Mouse (Mus musculus): ENCODE measurements around the gene Atp8b5. TPM values are rescaled to one million over a fixed set of nuclear protein-coding genes. Genes with fewer than 3 reads are reported as not detected.

The Atp8b5 gene
- polyA plus RNA-seq, 1 experiment from 2014 or later: 0.27 TPM

DNA sequence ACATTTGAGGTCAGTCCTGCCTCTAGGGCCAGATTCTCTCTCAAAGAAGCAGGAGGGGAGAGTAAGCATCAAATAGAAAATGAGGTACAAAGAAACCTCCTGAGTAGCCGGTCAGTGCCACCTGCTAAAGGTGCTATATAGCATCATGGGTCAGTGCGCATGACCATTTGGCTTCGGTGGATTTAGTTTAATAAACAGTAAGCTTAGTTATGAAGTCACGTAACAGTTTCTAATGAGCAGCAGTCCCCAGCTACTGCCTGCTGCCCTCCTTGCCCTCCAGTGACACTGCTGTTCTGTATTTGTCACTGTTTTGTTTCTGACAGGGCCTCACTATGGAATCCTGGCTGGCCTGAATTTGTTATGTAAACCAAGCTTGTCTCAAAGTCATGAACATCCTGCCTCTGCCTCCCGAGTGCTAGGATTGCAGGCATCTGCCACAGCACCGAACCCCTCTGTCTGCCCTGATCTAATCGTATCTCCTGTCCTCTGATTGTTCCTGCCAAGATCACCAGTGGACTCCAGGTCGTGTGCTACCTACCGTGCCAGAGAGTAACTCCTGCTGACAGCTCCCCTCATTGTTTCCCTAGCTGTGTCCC lies 123.0 kb downstream of the Atp8b5 start:
- Histone ChIP-seq H3K27me3 (ENCODE audit: control insufficient read depth, insufficient read depth, low read length) (no peaks in the 10 kb centered on the region), H3K36me3 (ENCODE audit: control insufficient read depth, insufficient read depth, low read length) (no peaks in the 10 kb centered on the region), H3K4me2 (replicated peaks; ENCODE audit: low read depth, low read length) (no peak overlapping the region), H3K27ac (ENCODE audit: low read length) (no peak overlapping the region), H3K4me1 (ENCODE audit: control insufficient read depth, insufficient read depth, low read length) (peaks cover 13% of the 10 kb centered on the region), H3K9ac (replicated peaks; ENCODE audit: low read depth, low read length) (no peak overlapping the region), H3K4me3 (ENCODE audit: low read depth, low read length) (no peak overlapping the region), H3K9me3 (ENCODE audit: control insufficient read depth, low read depth, low read length) (no peaks in the 10 kb centered on the region)
- ATAC-seq (ENCODE audit: insufficient number of reproducible peaks, insufficient read depth, low FRiP score, low read depth): no peak
- WGBS: 61% methylated on average over 9 of the region's 9 CpGs

DNA sequence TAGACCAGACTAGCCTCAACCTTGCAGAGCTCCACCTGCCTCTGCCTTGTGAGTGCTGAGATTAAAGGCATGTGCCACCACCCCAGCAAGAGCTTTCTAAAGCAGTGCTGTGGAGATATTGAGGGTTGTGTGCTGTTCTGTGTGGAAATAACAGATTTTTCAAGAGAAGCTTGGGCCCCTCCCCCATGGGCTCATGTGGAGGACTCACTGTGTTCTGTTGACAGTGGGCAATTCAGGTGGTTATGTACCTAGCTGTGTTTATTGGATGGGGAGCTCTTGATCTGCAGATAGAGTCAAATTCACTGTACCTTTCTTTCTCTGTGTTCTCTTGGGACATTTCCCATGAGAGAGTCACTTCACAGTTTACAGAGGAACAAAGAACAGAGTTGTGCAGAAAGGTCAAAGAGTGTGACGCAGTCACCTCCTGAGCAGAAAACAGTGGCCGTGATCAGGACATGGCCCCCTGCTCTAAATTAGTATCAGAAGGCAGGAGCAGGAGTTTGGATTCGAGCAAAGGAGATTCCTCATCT lies 124.6 kb downstream of the Atp8b5 start:
- H3K27me3 ChIP-seq (ENCODE audit: control insufficient read depth, insufficient read depth, low read length): no peaks in the 10 kb centered on the region
- ATAC-seq (ENCODE audit: insufficient number of reproducible peaks, insufficient read depth, low FRiP score, low read depth): no peak
- no peaks in the 10 kb centered on the region for H3K36me3 ChIP-seq (ENCODE audit: control insufficient read depth, insufficient read depth, low read length)
- peaks cover 14% of the 10 kb centered on the region for H3K4me1 ChIP-seq (ENCODE audit: control insufficient read depth, insufficient read depth, low read length)
- no peak overlapping the region for H3K27ac ChIP-seq (ENCODE audit: low read length)
- no peak overlapping the region for H3K9ac ChIP-seq (replicated peaks; ENCODE audit: low read depth, low read length)
- H3K4me3 ChIP-seq (ENCODE audit: low read depth, low read length): no peak overlapping the region
- 77% methylated on average over 3 of the region's 3 CpGs for WGBS
- no peaks in the 10 kb centered on the region for H3K9me3 ChIP-seq (ENCODE audit: control insufficient read depth, low read depth, low read length)
- H3K4me2 ChIP-seq (replicated peaks; ENCODE audit: low read depth, low read length): no peak overlapping the region

DNA sequence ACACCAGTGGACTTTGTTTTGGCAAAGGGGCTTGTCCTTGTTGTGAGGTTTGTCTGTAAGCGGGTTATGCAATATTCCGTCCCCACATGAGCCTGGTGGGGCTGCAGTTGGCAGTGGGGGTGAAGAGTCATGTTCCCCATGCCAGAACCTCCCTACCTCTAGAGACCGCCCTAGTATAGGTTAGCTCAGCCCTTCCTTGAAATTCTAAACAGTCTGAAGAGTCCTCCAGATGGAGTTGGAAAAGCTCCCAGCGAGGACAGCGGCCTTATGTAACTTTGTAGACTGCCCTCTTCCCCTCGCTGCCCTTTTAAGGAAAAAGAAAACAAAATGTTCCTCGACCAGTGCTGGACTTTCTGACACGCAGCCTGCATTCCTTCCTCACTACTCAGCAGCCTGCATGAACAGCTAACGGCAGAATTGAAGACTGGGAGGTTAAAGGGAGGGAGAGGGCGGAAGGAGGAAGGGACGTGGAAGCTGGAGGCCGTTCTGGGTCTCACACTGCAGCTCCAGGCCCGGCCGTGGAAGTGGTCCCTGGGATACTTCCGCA lies 127.5 kb downstream of the Atp8b5 start:
- no peaks in the 10 kb centered on the region for H3K27me3 ChIP-seq (ENCODE audit: control insufficient read depth, insufficient read depth, low read length)
- peak overlapping the region; percentile 91 for H3K27ac ChIP-seq (ENCODE audit: low read length)
- ATAC-seq (ENCODE audit: insufficient number of reproducible peaks, insufficient read depth, low FRiP score, low read depth): peak; percentile 76
- peak overlapping the region; percentile 13 for H3K4me2 ChIP-seq (replicated peaks; ENCODE audit: low read depth, low read length)
- no peak overlapping the region for H3K4me3 ChIP-seq (ENCODE audit: low read depth, low read length)
- 21% methylated on average over 15 of the region's 15 CpGs for WGBS
- no peaks in the 10 kb centered on the region for H3K36me3 ChIP-seq (ENCODE audit: control insufficient read depth, insufficient read depth, low read length)
- no peak overlapping the region for H3K9ac ChIP-seq (replicated peaks; ENCODE audit: low read depth, low read length)
- peaks cover 24% of the 10 kb centered on the region for H3K4me1 ChIP-seq (ENCODE audit: control insufficient read depth, insufficient read depth, low read length)
- no peaks in the 10 kb centered on the region for H3K9me3 ChIP-seq (ENCODE audit: control insufficient read depth, low read depth, low read length)

DNA sequence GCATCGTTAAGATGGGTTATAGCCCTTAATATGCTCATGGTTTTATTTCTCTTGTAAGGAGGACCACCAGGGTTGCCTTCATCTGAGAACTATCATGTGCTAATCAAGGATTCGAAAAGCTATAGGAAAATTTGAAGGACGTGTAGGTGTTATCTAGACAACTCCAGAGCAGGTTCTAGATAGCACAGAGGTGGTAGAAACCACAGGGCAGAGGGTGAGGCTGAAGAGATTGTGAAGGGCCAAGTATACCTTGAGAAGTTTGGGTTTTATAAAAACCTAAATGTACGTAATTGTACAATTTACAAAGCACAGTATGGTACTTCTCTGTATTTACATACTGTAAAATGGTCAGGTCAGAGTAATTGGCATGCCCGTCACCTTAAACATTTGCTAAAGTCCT lies 128.2 kb downstream of the Atp8b5 start:
- Histone ChIP-seq H3K9me3 (ENCODE audit: control insufficient read depth, low read depth, low read length) (no peaks in the 10 kb centered on the region), H3K4me1 (ENCODE audit: control insufficient read depth, insufficient read depth, low read length) (peaks cover 32% of the 10 kb centered on the region), H3K36me3 (ENCODE audit: control insufficient read depth, insufficient read depth, low read length) (no peaks in the 10 kb centered on the region), H3K9ac (replicated peaks; ENCODE audit: low read depth, low read length) (no peak overlapping the region), H3K27me3 (ENCODE audit: control insufficient read depth, insufficient read depth, low read length) (no peaks in the 10 kb centered on the region), H3K4me3 (ENCODE audit: low read depth, low read length) (no peak overlapping the region), H3K27ac (ENCODE audit: low read length) (peak overlapping the region; percentile 91), H3K4me2 (replicated peaks; ENCODE audit: low read depth, low read length) (no peak overlapping the region)
- 83% methylated on average over 5 of the region's 5 CpGs for WGBS
- ATAC-seq (ENCODE audit: insufficient number of reproducible peaks, insufficient read depth, low FRiP score, low read depth): no peak

DNA sequence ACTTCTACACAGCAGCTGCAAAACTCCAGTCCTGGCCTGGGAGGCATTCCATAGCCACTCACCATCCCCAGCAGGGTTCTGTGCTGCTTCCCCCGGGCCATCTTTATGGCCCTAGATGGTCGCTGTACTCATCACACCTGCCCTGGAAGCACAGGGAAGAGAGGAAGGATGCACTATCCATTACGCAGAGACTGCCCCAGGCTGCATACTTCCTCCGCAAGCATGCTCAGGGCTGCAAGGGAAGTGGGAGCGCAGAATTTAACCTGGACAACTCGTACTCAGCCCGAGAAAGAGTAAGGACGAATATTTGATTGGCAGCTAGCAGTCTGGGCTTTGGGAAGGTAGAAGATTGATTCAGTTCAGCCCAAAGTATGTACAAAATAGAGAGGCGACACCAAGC lies 128.9 kb downstream of the Atp8b5 start:
- H3K27me3 ChIP-seq (ENCODE audit: control insufficient read depth, insufficient read depth, low read length): no peaks in the 10 kb centered on the region
- no peak overlapping the region for H3K27ac ChIP-seq (ENCODE audit: low read length)
- H3K36me3 ChIP-seq (ENCODE audit: control insufficient read depth, insufficient read depth, low read length): no peaks in the 10 kb centered on the region
- peaks cover 37% of the 10 kb centered on the region for H3K4me1 ChIP-seq (ENCODE audit: control insufficient read depth, insufficient read depth, low read length)
- ATAC-seq (ENCODE audit: insufficient number of reproducible peaks, insufficient read depth, low FRiP score, low read depth): no peak
- H3K4me3 ChIP-seq (ENCODE audit: low read depth, low read length): no peak overlapping the region
- no peaks in the 10 kb centered on the region for H3K9me3 ChIP-seq (ENCODE audit: control insufficient read depth, low read depth, low read length)
- no peak overlapping the region for H3K9ac ChIP-seq (replicated peaks; ENCODE audit: low read depth, low read length)
- WGBS: 74% methylated on average over 9 of the region's 9 CpGs
- no peak overlapping the region for H3K4me2 ChIP-seq (replicated peaks; ENCODE audit: low read depth, low read length)

DNA sequence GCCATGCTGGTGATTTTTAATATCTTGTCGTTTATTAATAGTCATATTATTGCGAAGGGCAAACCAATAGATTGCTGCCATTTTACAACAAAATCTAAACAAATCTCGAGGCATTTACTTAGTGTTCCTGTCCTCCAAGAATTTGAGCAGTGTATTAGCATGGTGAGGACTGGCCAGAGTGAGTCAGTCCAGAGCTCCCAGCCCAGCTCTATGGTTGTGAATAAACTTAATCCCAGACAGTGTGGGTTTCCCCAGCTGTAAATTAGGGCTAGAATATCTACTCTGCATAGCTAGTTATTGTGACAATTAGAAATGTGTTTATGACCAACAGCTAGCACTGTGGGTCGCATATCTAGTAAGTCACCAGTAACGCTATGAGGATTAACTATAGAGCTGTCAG lies 129.4 kb downstream of the Atp8b5 start:
- H3K4me3 ChIP-seq (ENCODE audit: low read depth, low read length): no peak overlapping the region
- peaks cover 43% of the 10 kb centered on the region for H3K4me1 ChIP-seq (ENCODE audit: control insufficient read depth, insufficient read depth, low read length)
- no peaks in the 10 kb centered on the region for H3K27me3 ChIP-seq (ENCODE audit: control insufficient read depth, insufficient read depth, low read length)
- ATAC-seq (ENCODE audit: insufficient number of reproducible peaks, insufficient read depth, low FRiP score, low read depth): no peak
- H3K36me3 ChIP-seq (ENCODE audit: control insufficient read depth, insufficient read depth, low read length): no peaks in the 10 kb centered on the region
- no peak overlapping the region for H3K9ac ChIP-seq (replicated peaks; ENCODE audit: low read depth, low read length)
- WGBS: 76% methylated on average over 5 of the region's 5 CpGs
- H3K27ac ChIP-seq (ENCODE audit: low read length): no peak overlapping the region
- no peak overlapping the region for H3K4me2 ChIP-seq (replicated peaks; ENCODE audit: low read depth, low read length)
- H3K9me3 ChIP-seq (ENCODE audit: control insufficient read depth, low read depth, low read length): no peaks in the 10 kb centered on the region

DNA sequence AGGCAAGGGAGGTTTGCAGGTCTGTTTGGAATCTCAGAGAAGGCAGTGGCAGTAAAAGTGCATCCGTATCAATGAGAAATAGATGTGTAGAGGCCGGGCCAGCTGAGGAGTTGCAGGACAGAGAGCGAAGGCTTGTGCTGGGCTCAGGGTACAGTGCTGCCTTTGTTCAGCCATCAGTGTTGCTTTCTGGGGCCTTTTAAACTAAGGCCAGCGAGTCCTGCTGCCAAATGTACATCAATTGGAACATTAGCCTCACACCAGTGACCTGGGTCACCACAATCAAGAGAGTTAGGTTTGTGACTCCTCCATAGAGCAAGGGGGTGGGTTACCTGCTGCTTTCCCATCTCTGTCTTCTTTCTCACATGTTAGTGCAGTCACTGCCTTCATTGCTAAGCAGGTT lies 131.1 kb downstream of the Atp8b5 start:
- no peak overlapping the region for H3K4me2 ChIP-seq (replicated peaks; ENCODE audit: low read depth, low read length)
- no peak for ATAC-seq (ENCODE audit: insufficient number of reproducible peaks, insufficient read depth, low FRiP score, low read depth)
- peaks cover 56% of the 10 kb centered on the region for H3K4me1 ChIP-seq (ENCODE audit: control insufficient read depth, insufficient read depth, low read length)
- no peaks in the 10 kb centered on the region for H3K36me3 ChIP-seq (ENCODE audit: control insufficient read depth, insufficient read depth, low read length)
- no peaks in the 10 kb centered on the region for H3K9me3 ChIP-seq (ENCODE audit: control insufficient read depth, low read depth, low read length)
- no peaks in the 10 kb centered on the region for H3K27me3 ChIP-seq (ENCODE audit: control insufficient read depth, insufficient read depth, low read length)
- 65% methylated on average over 4 of the region's 4 CpGs for WGBS
- H3K27ac ChIP-seq (ENCODE audit: low read length): no peak overlapping the region
- no peak overlapping the region for H3K4me3 ChIP-seq (ENCODE audit: low read depth, low read length)
- no peak overlapping the region for H3K9ac ChIP-seq (replicated peaks; ENCODE audit: low read depth, low read length)

DNA sequence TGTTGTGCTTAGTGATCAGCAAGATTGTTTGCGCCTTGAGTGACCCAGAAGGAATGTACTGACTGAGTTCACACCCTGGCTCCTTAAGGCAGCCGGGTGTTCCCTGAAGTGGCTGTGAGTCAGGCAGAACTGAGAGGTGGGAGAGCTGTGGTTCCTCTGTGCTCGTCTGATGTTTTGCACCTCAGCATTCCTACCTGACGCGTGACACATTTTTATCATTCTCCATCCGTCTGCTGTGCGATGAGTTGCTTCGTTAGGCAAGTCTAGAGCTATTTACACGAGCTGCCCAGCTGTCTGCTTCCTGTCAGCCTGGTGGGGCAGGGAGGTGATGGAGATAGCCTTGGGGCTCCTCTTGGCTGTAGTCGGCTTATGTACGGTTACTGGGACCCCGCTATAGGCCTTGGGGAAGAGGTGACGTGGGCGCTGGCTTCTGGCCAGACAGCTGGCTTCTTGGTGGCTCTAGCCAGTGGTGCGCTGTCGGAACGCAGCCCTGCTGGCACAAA lies 131.9 kb downstream of the Atp8b5 start:
- H3K4me2 ChIP-seq (replicated peaks; ENCODE audit: low read depth, low read length): no peak overlapping the region; the same call in 1 of the 2 replicates
- no peak overlapping the region for H3K4me3 ChIP-seq (ENCODE audit: low read depth, low read length)
- H3K9ac ChIP-seq (replicated peaks; ENCODE audit: low read depth, low read length): no peak overlapping the region
- ATAC-seq (ENCODE audit: insufficient number of reproducible peaks, insufficient read depth, low FRiP score, low read depth): no peak
- H3K9me3 ChIP-seq (ENCODE audit: control insufficient read depth, low read depth, low read length): no peaks in the 10 kb centered on the region
- H3K36me3 ChIP-seq (ENCODE audit: control insufficient read depth, insufficient read depth, low read length): no peaks in the 10 kb centered on the region
- H3K4me1 ChIP-seq (ENCODE audit: control insufficient read depth, insufficient read depth, low read length): peaks cover 54% of the 10 kb centered on the region
- H3K27me3 ChIP-seq (ENCODE audit: control insufficient read depth, insufficient read depth, low read length): no peaks in the 10 kb centered on the region
- H3K27ac ChIP-seq (ENCODE audit: low read length): peak overlapping the region; percentile 44; the same call in 1 of the 2 replicates
- WGBS: 32% methylated on average over 17 of the region's 17 CpGs

All from stomach, embryonic 14.5 days (tissue).